Mouse (Mus musculus) limb, embryonic 14.5 days (tissue): ENCODE results near the gene Fcgrt. TPM values are rescaled to one million over a fixed set of nuclear protein-coding genes. Genes with fewer than 3 reads are reported as not detected.

Experiments used
- ATAC-seq: fragments of 200-750 bp; cut with Nextera tagmentation; 2 replicates; pipeline ENCODE4 v1.8.0; 2017; ENCODE audit warnings: low read depth, moderate number of reproducible peaks, moderate TSS enrichment; ENCODE audit not compliant: low FRiP score
- DNase-seq: peaks from one replicate; pipeline ENCODE4 v3.0.0-alpha.2; 2015; ENCODE audit warnings: low spot score
- H3K27ac ChIP-seq: fragments of 300-500 bp; sonication (generic); replicated peaks from 2 replicates; pipeline ENCODE4 v1.5.1; 2014; ENCODE audit warnings: low read depth, mild to moderate bottlenecking, low read length, moderate library complexity, mixed read lengths
- H3K27me3 ChIP-seq: fragments of 300-500 bp; sonication (generic); 2 replicates; pipeline ENCODE4 v1.6.1; 2014; ENCODE audit warnings: low read length, mixed read lengths; ENCODE audit not compliant: control insufficient read depth, insufficient read depth
- H3K36me3 ChIP-seq: fragments of 300-500 bp; sonication (generic); 2 replicates; pipeline ENCODE4 v1.6.1; 2014; ENCODE audit warnings: mild to moderate bottlenecking, low read length, moderate library complexity, mixed read lengths; ENCODE audit not compliant: control insufficient read depth, insufficient read depth
- H3K4me1 ChIP-seq: fragments of 300-500 bp; sonication (generic); 2 replicates; pipeline ENCODE4 v1.6.1; 2014; ENCODE audit warnings: antibody characterized with exemption, low read length, mixed read lengths; ENCODE audit not compliant: control insufficient read depth, insufficient read depth
- H3K4me2 ChIP-seq: fragments of 300-500 bp; sonication (generic); replicated peaks from 2 replicates; pipeline ENCODE4 v1.6.1; 2014; ENCODE audit warnings: low read depth, mild to moderate bottlenecking, low read length, moderate library complexity; ENCODE audit not compliant: severe bottlenecking
- H3K4me3 ChIP-seq: fragments of 300-500 bp; sonication (generic); replicated peaks from 2 replicates; pipeline ENCODE4 v1.5.1; 2014; ENCODE audit warnings: low read length
- H3K9ac ChIP-seq: fragments of 300-500 bp; sonication (generic); 2 replicates; pipeline ENCODE4 v1.6.1; 2014; ENCODE audit warnings: mild to moderate bottlenecking, low read depth, low read length, moderate library complexity; ENCODE audit not compliant: severe bottlenecking
- H3K9me3 ChIP-seq: fragments of 300-500 bp; sonication (generic); 2 replicates; pipeline ENCODE4 v1.6.1; 2016; ENCODE audit warnings: low read length; ENCODE audit not compliant: control insufficient read depth
- POLR2A ChIP-seq: fragments of 200-500 bp; IDR thresholded peaks from 2 replicates; pipeline ENCODE4 v1.8.0; 2012; ENCODE audit warnings: inconsistent platforms, mild to moderate bottlenecking, moderate library complexity, borderline replicate concordance; ENCODE audit not compliant: insufficient read depth, insufficient read length; ENCODE audit errors: extremely low read depth
- WGBS: fragments of 180-500 bp; shearing (Covaris S2); extraction: QIAGEN DNeasy Blood & Tissue Kit; methylation state at CpG from one replicate; pipeline ENCODE4 v1.1.7; 2014; 5-methylcytosine and 5-hydroxymethylcytosine counted together
- polyA plus RNA-seq, 2 experiments: library from polyadenylated mRNA; depleted of rRNA in 1 of 2; stranded (reverse) in 1 of 2; unstranded in 1 of 2; fragments of >200 nt; fragmentation: Nextera tagmentation in 1 of 2; extraction: Ambion mirVana in 1 of 2; gene quantifications; 2 replicates each; pipeline versions ENCODE4 v1.2.1 to v1.2.3; 2012 to 2014

The Fcgrt gene
- polyA plus RNA-seq, 2 experiments = 56.1 to 88.4 TPM

DNA sequence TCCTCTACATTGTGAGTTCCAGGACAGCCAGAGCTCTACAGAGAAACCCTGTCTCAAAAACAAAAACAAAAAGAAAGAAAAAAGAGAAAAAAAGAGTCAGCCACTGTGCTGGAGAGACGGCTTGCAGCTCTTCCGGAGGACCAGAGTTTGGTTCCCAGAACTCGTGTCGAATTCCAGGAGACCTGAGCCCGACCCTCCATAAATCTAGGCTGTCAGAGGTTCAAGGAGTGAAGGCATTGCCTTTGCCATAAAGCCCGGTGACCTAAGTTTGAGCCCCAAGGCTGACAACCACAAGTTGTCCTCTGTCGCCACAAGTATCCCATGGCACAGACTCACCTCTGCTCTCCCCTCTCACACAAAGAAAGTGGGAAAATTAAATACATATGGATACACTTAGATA lies 9.5 kb downstream of the Fcgrt start:
- no peak for ATAC-seq

DNA sequence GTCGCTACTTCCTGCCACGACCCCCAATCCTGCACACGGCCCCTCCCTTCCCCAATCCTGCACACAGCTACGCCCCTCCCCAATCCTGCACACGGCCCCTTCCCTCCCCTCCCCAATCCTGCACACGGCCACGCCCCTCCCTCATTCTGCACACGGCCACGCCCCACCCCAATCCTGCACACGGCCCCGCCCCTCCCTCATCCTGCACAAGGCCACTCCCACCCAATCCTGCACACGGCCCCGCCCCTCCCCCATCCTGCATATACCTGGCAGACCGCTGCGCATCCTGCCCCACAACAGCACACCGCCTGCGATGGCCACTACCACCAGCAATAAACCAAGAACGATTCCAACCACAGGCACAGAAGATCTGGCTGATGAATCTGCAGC lies 10.1 kb downstream of the Fcgrt start:
- H3K4me2 ChIP-seq = no peak overlapping the region
- no peak for DNase-seq
- WGBS = 28% methylated on average over 18 of the region's 18 CpGs

More for the DNA sequence above, 9.5 kb downstream of the Fcgrt start:
- TF ChIP-seq POLR2A = no peak
- H3K4me3 ChIP-seq = no peak overlapping the region
- peak overlapping the region; percentile 82 for H3K27ac ChIP-seq
- H3K4me1 ChIP-seq = peaks cover 19% of the 10 kb centered on the region
- H3K36me3 ChIP-seq = peaks cover 14% of the 10 kb centered on the region; the same call in 1 of the 2 replicates
- 6% methylated on average over 7 of the region's 7 CpGs for WGBS
- no peaks in the 10 kb centered on the region for H3K27me3 ChIP-seq
- DNase-seq = no peak
- no peak overlapping the region for H3K9ac ChIP-seq
- no peaks in the 10 kb centered on the region for H3K9me3 ChIP-seq
- H3K4me2 ChIP-seq = peak overlapping the region; percentile 18; the same call in 1 of the 2 replicates

DNA sequence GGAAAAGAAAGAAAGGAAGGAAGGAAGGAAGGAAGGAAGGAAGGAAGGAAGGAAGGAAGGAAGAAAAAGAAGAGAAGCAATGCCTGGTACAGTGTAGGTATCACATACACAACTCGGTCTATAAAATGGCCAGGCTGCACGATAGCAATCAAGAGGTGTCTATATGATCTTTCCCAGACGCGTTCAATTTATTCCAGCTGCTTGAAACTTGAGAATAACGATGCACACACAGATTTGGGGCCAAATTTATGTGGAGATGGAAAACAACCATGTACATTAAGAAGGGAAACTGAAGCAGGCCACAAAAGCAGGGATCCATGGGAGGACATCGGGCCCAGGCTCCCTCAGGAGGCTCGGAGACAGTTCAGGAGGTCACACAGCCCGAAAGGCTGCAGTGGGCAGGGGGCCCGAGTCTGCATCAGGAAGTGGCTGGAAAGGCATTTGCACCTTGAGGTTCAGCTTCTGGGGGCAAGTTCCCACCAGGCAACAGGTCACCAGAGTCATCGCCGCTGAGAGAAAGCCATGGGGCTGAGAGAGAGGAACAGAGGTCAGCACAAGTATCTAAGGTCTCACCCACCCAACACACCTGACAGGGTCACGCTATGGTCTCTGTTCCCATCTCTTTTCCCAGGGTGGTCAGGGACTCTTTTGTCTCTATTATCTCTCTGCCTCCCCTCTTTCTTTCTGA lies 10.7 kb downstream of the Fcgrt start:
- H3K36me3 ChIP-seq = peaks cover 19% of the 10 kb centered on the region
- no peaks in the 10 kb centered on the region for H3K9me3 ChIP-seq
- TF ChIP-seq POLR2A = no peak
- no peaks in the 10 kb centered on the region for H3K27me3 ChIP-seq
- H3K27ac ChIP-seq = peak overlapping the region; percentile 82
- no peak for ATAC-seq
- DNase-seq = peak; percentile 78
- 29% methylated on average over 12 of the region's 12 CpGs for WGBS
- peaks cover 19% of the 10 kb centered on the region for H3K4me1 ChIP-seq
- peak overlapping the region; percentile 31; the same call in 1 of the 2 replicates for H3K4me2 ChIP-seq
- no peak overlapping the region for H3K4me3 ChIP-seq
- H3K9ac ChIP-seq = peak overlapping the region; percentile 18; the same call in 1 of the 2 replicates

More for the DNA sequence above, 10.1 kb downstream of the Fcgrt start:
- peaks cover 19% of the 10 kb centered on the region for H3K4me1 ChIP-seq
- H3K27me3 ChIP-seq = no peaks in the 10 kb centered on the region
- H3K4me3 ChIP-seq = no peak overlapping the region
- ATAC-seq = no peak
- H3K27ac ChIP-seq = peak overlapping the region; percentile 82
- no peak for TF ChIP-seq POLR2A
- H3K9me3 ChIP-seq = no peaks in the 10 kb centered on the region
- H3K9ac ChIP-seq = no peak overlapping the region
- H3K36me3 ChIP-seq = peaks cover 18% of the 10 kb centered on the region

DNA sequence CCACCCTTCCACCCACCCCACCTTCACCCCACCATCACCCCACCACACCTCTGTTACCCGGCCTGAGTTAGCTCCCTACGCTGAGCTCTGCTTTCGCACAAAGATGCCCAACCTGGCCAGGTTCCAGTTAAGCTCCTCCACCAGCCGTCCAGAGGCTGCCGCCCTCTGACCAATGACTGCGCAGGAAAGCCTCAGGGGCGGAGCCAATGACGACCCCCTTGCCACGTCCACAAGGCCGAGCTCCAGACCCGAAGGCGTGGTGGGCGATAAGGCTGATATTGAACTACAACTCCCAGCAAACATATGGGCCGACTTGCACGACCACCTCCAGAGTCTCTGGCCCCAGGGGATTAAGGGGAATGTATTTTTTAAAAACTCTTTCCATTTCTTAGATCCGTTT lies 11.6 kb downstream of the Fcgrt start, which contains the start of gene Rcn3:
Rcn3 (minus strand) TSS at position 174 of the 400 bp plus-strand sequence.
- peak within 1 kb of the TSS; percentile 85 for H3K4me2 ChIP-seq
- H3K9ac ChIP-seq = peak within 1 kb of the TSS; percentile 88
- under 1% methylated on average over 16 of the region's 16 CpGs for WGBS
- TF ChIP-seq POLR2A = peak; percentile 81; the same call in 1 of the 2 replicates
- DNase-seq = peak; percentile 98
- peaks cover 19% of the 10 kb centered on the region for H3K4me1 ChIP-seq
- peak; percentile 95 for ATAC-seq
- no peaks in the 10 kb centered on the region for H3K9me3 ChIP-seq
- peaks cover 27% of the 10 kb centered on the region for H3K36me3 ChIP-seq
- H3K27me3 ChIP-seq = no peaks in the 10 kb centered on the region
- H3K4me3 ChIP-seq = peak within 1 kb of the TSS; percentile 74
- peak within 1 kb of the TSS; percentile 95 for H3K27ac ChIP-seq

DNA sequence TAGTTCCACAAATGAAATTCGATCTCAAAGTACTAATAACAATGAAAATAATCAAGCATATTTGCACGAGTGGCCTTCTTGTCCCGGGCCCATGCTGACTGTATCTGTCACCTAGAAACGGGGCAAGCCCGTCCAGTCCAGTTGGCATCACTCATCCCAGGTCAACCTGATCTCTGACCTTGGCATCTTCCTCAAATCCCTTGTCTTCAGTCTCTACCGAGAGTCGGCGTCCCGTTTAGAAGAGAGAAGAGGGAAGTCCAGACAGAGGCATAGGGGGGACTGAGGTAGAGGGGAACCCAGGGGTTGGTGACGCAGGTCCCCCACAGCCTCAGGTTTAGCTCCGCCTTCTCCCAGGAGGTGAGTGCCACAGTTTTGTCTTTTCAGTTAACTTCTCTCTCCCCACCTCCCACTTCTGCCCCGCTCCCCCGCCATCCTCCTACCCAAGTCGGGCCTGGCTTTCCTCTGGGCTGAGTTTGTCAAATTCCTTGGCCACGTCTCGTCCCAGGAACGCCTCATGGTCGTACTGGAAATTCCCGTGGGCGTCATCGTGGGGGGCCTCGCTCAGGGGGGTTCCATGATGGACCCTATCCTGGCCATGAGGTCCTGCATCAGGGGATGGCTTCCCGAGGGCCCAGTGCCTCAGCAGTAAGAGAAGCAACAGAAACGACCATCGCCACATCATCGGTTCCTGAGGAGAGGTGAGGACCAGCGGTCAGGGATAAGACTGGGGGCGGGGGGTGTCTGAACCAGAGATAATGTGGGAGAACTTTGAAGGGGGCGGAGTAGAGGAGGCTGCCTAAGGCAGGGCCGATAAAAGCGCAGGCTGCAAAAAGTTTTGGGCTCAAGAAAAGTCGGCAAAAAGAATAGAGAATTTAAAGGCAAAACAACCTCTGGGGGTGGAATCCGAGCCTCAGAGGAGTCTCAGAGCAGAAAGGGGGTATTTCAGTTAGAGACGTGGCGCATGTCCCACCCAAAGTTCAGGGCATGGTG lies 12.4 kb downstream of the Fcgrt start:
- Histone ChIP-seq H3K4me2 (peak overlapping the region; percentile 85), H3K4me3 (peak overlapping the region; percentile 74), H3K27ac (peak overlapping the region; percentile 95), H3K4me1 (peaks cover 19% of the 10 kb centered on the region), H3K9ac (peak overlapping the region; percentile 88), H3K9me3 (no peaks in the 10 kb centered on the region), H3K27me3 (no peaks in the 10 kb centered on the region), H3K36me3 (peaks cover 34% of the 10 kb centered on the region)
- TF ChIP-seq POLR2A = no peak
- WGBS = 8% methylated on average over 34 of the region's 35 CpGs
- DNase-seq (peak; percentile 42), ATAC-seq (peak; percentile 56)
